Mouse (Mus musculus) heart, embryonic 16.5 days (tissue): ENCODE results near the gene Trpm2. TPM values are rescaled to one million over a fixed set of nuclear protein-coding genes. Genes with fewer than 3 reads are reported as not detected.
A peak's percentile ranks its signal among the peaks of the same experiment; 100 is the strongest.

Experiments
- ATAC-seq: fragments of 200-750 bp; cut with Nextera tagmentation; replicated peaks from 2 replicates; pipeline ENCODE4 v1.8.0; 2017; ENCODE audit warnings: moderate number of reproducible peaks; ENCODE audit not compliant: insufficient read depth, low FRiP score; ENCODE audit errors: extremely low read depth
- H3K27ac ChIP-seq: fragments of 300-500 bp; sonication (generic); 2 replicates; pipeline ENCODE4 v1.5.1; 2014; ENCODE audit warnings: mild to moderate bottlenecking, low read length, control low read depth, moderate library complexity
- H3K27me3 ChIP-seq: fragments of 300-500 bp; sonication (generic); 2 replicates; pipeline ENCODE4 v1.6.1; 2014; ENCODE audit warnings: low read length, mixed read lengths; ENCODE audit not compliant: control insufficient read depth, insufficient read depth
- H3K36me3 ChIP-seq: fragments of 300-500 bp; sonication (generic); 2 replicates; pipeline ENCODE4 v1.6.1; 2014; ENCODE audit not compliant: control insufficient read depth, insufficient read depth
- H3K4me1 ChIP-seq: fragments of 300-500 bp; sonication (generic); 2 replicates; pipeline ENCODE4 v1.6.1; 2014; ENCODE audit warnings: low read length, mixed read lengths; ENCODE audit not compliant: control insufficient read depth, insufficient read depth
- H3K4me2 ChIP-seq: fragments of 300-500 bp; sonication (generic); 2 replicates; pipeline ENCODE4 v1.6.1; 2014; ENCODE audit warnings: low read depth, mild to moderate bottlenecking, control low read depth, low read length
- H3K4me3 ChIP-seq: fragments of 300-500 bp; sonication (generic); 2 replicates; pipeline ENCODE4 v1.5.1; 2014; ENCODE audit warnings: mild to moderate bottlenecking, control low read depth, low read length
- H3K9ac ChIP-seq: fragments of 300-500 bp; sonication (generic); 2 replicates; pipeline ENCODE4 v1.6.1; 2014; ENCODE audit warnings: low read length, control low read depth
- H3K9me3 ChIP-seq: fragments of 300-500 bp; sonication (generic); replicated peaks from 2 replicates; pipeline ENCODE4 v1.6.1; 2016; ENCODE audit warnings: low read length; ENCODE audit not compliant: control insufficient read depth
- WGBS: fragments of 180-500 bp; shearing (Covaris S2); extraction: QIAGEN DNeasy Blood & Tissue Kit; methylation state at CpG from one replicate; pipeline ENCODE4 v1.1.7; 2014; 5-methylcytosine and 5-hydroxymethylcytosine counted together
- polyA plus RNA-seq: library from polyadenylated mRNA; unstranded; fragments of >200 nt; fragmentation: Nextera tagmentation; extraction: Ambion mirVana; gene quantifications from 2 replicates; pipeline ENCODE4 v1.2.1, GENCODE M21; 2015

Gene Trpm2
- polyA plus RNA-seq, 1 experiment from 2014 or later: 3.4 TPM

GRCm38 (mm10) chr10:77878985-77879384 lies 91.4 kb downstream of the Trpm2 start:
- no peak overlapping the region for H3K9ac ChIP-seq
- WGBS: 58% methylated on average over 6 of the region's 6 CpGs
- no peaks in the 10 kb centered on the region for H3K27me3 ChIP-seq
- H3K4me2 ChIP-seq: no peak overlapping the region
- no peaks in the 10 kb centered on the region for H3K9me3 ChIP-seq
- ATAC-seq: no peak
- no peaks in the 10 kb centered on the region for H3K36me3 ChIP-seq
- H3K27ac ChIP-seq: no peak overlapping the region
- H3K4me1 ChIP-seq: no peaks in the 10 kb centered on the region
- no peak overlapping the region for H3K4me3 ChIP-seq

GRCm38 (mm10) chr10:77869651-77870050 lies 100.7 kb downstream of the Trpm2 start:
- H3K9me3 ChIP-seq: no peaks in the 10 kb centered on the region
- no peak for ATAC-seq

GRCm38 (mm10) chr10:77867546-77867945 lies 102.8 kb downstream of the Trpm2 start:
- Histone ChIP-seq H3K36me3 (no peaks in the 10 kb centered on the region), H3K9me3 (no peaks in the 10 kb centered on the region), H3K4me2 (no peak overlapping the region), H3K9ac (no peak overlapping the region), H3K27me3 (no peaks in the 10 kb centered on the region), H3K27ac (no peak overlapping the region), H3K4me3 (no peak overlapping the region), H3K4me1 (no peaks in the 10 kb centered on the region)
- WGBS: 5% methylated on average over 1 of the region's 1 CpGs
- no peak for ATAC-seq

More at GRCm38 (mm10) chr10:77869651-77870050, 100.7 kb downstream of the Trpm2 start:
- Histone ChIP-seq H3K4me1 (no peaks in the 10 kb centered on the region), H3K27me3 (no peaks in the 10 kb centered on the region), H3K36me3 (no peaks in the 10 kb centered on the region), H3K27ac (no peak overlapping the region), H3K4me3 (no peak overlapping the region), H3K4me2 (no peak overlapping the region), H3K9ac (no peak overlapping the region)
- 68% methylated on average over 7 of the region's 7 CpGs for WGBS

GRCm38 (mm10) chr10:77864762-77865143 lies 105.6 kb downstream of the Trpm2 start:
- Histone ChIP-seq H3K36me3 (no peaks in the 10 kb centered on the region), H3K4me1 (no peaks in the 10 kb centered on the region), H3K27ac (no peak overlapping the region), H3K4me2 (peak overlapping the region; percentile 39), H3K4me3 (no peak overlapping the region), H3K27me3 (no peaks in the 10 kb centered on the region), H3K9me3 (no peaks in the 10 kb centered on the region), H3K9ac (no peak overlapping the region)
- 31% methylated on average over 11 of the region's 11 CpGs for WGBS
- no peak for ATAC-seq

GRCm38 (mm10) chr10:77864067-77864761 lies 106.1 kb downstream of the Trpm2 start:
- Histone ChIP-seq H3K36me3 (no peaks in the 10 kb centered on the region), H3K9ac (no peak overlapping the region), H3K4me1 (no peaks in the 10 kb centered on the region), H3K4me2 (peak overlapping the region; percentile 39), H3K27ac (no peak overlapping the region), H3K4me3 (no peak overlapping the region), H3K27me3 (no peaks in the 10 kb centered on the region), H3K9me3 (no peaks in the 10 kb centered on the region)
- WGBS: 31% methylated on average over 14 of the region's 14 CpGs
- ATAC-seq: peak; percentile 49; the same call in 1 of the 2 replicates

- no peak within 1 kb of the TSS for H3K9ac ChIP-seq
- no peaks in the 10 kb centered on the region for H3K36me3 ChIP-seq
- H3K4me2 ChIP-seq: no peak within 1 kb of the TSS
- no peak within 1 kb of the TSS for H3K4me3 ChIP-seq
- H3K4me1 ChIP-seq: no peaks in the 10 kb centered on the region
- ATAC-seq: no peak
- 49% methylated on average over 7 of the region's 7 CpGs for WGBS
- H3K9me3 ChIP-seq: no peaks in the 10 kb centered on the region
- no peaks in the 10 kb centered on the region for H3K27me3 ChIP-seq
- no peak within 1 kb of the TSS for H3K27ac ChIP-seq
Observed at GRCm38 (mm10) chr10:77861675-77862074, 108.7 kb downstream of the Trpm2 start, which contains the start of gene Gm3285. Gene Gm3285 (plus strand): TSS chr10:77861975.

Other genes starting within 250 kb of the Trpm2 start
- not detected in 2 replicates for gene Krtap12-1, start 250.0 kb downstream of the Trpm2 start, polyA plus RNA-seq
- not detected in 2 replicates for gene Gm10100, start 244.1 kb downstream of the Trpm2 start, polyA plus RNA-seq
- gene Gm18596, start 227.9 kb downstream of the Trpm2 start, polyA plus RNA-seq: not detected in 2 replicates
- gene Gm9736, start 219.2 kb downstream of the Trpm2 start, polyA plus RNA-seq: not detected in 2 replicates
- not detected in 2 replicates for gene Gm3233, start 210.9 kb downstream of the Trpm2 start, polyA plus RNA-seq
- not detected in 2 replicates for gene Gm3238, start 199.2 kb downstream of the Trpm2 start, polyA plus RNA-seq
- not detected in 2 replicates for gene Gm7138, start 193.6 kb downstream of the Trpm2 start, polyA plus RNA-seq
- gene Gm3250, start 188.0 kb downstream of the Trpm2 start, polyA plus RNA-seq: not detected in 2 replicates
- not detected in 2 replicates for gene Gm7137, start 182.4 kb downstream of the Trpm2 start, polyA plus RNA-seq
- not detected in 2 replicates for gene Gm9639, start 175.5 kb downstream of the Trpm2 start, polyA plus RNA-seq
- gene Gm19668, start 171.4 kb downstream of the Trpm2 start, polyA plus RNA-seq: not detected in 2 replicates
- not detected in 2 replicates for gene Gm9507, start 158.7 kb downstream of the Trpm2 start, polyA plus RNA-seq
- not detected in 2 replicates for gene Gm2696, start 155.9 kb downstream of the Trpm2 start, polyA plus RNA-seq
- gene Krtap10-4, start 143.5 kb downstream of the Trpm2 start, polyA plus RNA-seq: not detected in 2 replicates
- not detected in 2 replicates for gene Krtap10-10, start 134.6 kb downstream of the Trpm2 start, polyA plus RNA-seq
- gene Gm36176, start 123.8 kb downstream of the Trpm2 start, polyA plus RNA-seq: not detected in 2 replicates
- not detected in 2 replicates for gene Gm10318, start 117.7 kb downstream of the Trpm2 start, polyA plus RNA-seq
- not detected in 2 replicates for gene Gm3285, start 108.6 kb downstream of the Trpm2 start, polyA plus RNA-seq
- 1.2 and 1.4 TPM in 2 replicates for gene Lrrc3, start 68.0 kb downstream of the Trpm2 start, polyA plus RNA-seq
- 19.4 and 20.9 TPM in 2 replicates for gene 1810043G02Rik, start 8.0 kb upstream of the Trpm2 start, polyA plus RNA-seq
- gene Pfkl, start 39.5 kb upstream of the Trpm2 start, polyA plus RNA-seq: 203 and 219 TPM in 2 replicates
- gene Dnmt3l, start 71.4 kb upstream of the Trpm2 start, polyA plus RNA-seq: 0.13 TPM in 1 of 2 replicates, not detected in the other
- 1.3 and 3.0 TPM in 2 replicates for gene Aire, start 73.0 kb upstream of the Trpm2 start, polyA plus RNA-seq
- gene Icosl, start 98.7 kb upstream of the Trpm2 start, polyA plus RNA-seq: 2.5 and 2.9 TPM in 2 replicates
- 72.8 and 75.3 TPM in 2 replicates for gene D10Jhu81e, start 199.2 kb upstream of the Trpm2 start, polyA plus RNA-seq
- 12.4 and 12.6 TPM in 2 replicates for gene Pwp2, start 214.6 kb upstream of the Trpm2 start, polyA plus RNA-seq